Comparison of ENCODE assay signal across 12 mouse cellular contexts in the genomic region with DNA sequence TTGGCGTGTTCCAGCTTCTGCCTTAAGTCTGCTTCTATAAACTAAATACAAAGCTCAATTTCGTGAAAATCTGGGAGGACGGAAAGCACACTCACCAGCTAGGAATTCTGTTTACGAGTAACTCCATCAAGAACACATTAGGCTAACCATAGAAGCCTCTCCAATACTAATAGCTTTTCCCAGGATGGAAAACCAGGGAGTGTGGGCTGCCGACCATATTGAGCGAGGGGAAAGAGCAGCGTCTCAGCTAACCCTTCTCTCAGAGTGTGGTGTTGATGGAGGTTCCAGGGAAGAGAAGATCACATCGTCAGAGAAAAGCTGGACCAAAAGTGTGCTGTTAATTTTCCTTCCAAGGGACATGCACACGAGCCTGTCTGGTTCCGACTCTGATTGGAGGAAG.
DNase-seq lines count a peak whose midpoint lies in the region; ATAC-seq and TF ChIP-seq lines count a peak whose summit lies in the region.
"Had no signal": no experiment of that assay in that cellular context is flagged by ENCODE, and none has a peak within 500 bp of the region (broad histone marks: within the 10 kb centered on the region; RNA-seq: fewer than 3 reads in every experiment).

No protein-coding gene starts in this region.

- no peaks in the 10 kb centered on the region for H3K9me3 ChIP-seq in midbrain, embryonic 11.5 days (ENCODE audit: control insufficient read depth, low read length)
- no peaks in the 10 kb centered on the region for H3K9me3 ChIP-seq in midbrain, embryonic 15.5 days
- no peaks in the 10 kb centered on the region for H3K9me3 ChIP-seq in limb, embryonic 13.5 days
- H3K9me3 ChIP-seq in stomach, postnatal 0 days (ENCODE audit: control insufficient read depth, low read length) = no peaks in the 10 kb centered on the region
- H3K9me3 ChIP-seq in forebrain, embryonic 15.5 days = no peaks in the 10 kb centered on the region
- H3K9me3 ChIP-seq: G1E had no signal

- intact Hi-C loops in heart, adult 2 months (cut with DNase I) = no loop called here

- no peak overlapping the region for H3K4me2 ChIP-seq in midbrain, embryonic 11.5 days
- H3K4me2 ChIP-seq in midbrain, embryonic 15.5 days = no peak overlapping the region
- H3K4me2 ChIP-seq in limb, embryonic 13.5 days (replicated peaks) = peak overlapping the region; percentile 49
- H3K4me2 ChIP-seq in stomach, postnatal 0 days (replicated peaks; ENCODE audit: low read depth) = peak overlapping the region; percentile 30
- no peak overlapping the region for H3K4me2 ChIP-seq in forebrain, embryonic 15.5 days (replicated peaks)
- H3K4me2 ChIP-seq: liver, embryonic 11.5 days had no signal

- DNase-seq in heart, adult 11 months = peak; percentile 30
- no peak for DNase-seq in heart, adult 2 months
- DNase-seq in midbrain, embryonic 11.5 days (ENCODE audit: low spot score, missing footprints) = no peak
- DNase-seq in stomach, postnatal 0 days (ENCODE audit: low spot score) = no peak
- no peak for DNase-seq in kidney, adult 18-20 months
- DNase-seq: B cell, adult 2 months; right cerebral cortex, postnatal 4 days had no signal

- H3K36me3 ChIP-seq in heart, adult 2 months (ENCODE audit: control insufficient read depth, insufficient read depth, low read length) = no peaks in the 10 kb centered on the region
- no peaks in the 10 kb centered on the region for H3K36me3 ChIP-seq in midbrain, embryonic 11.5 days (ENCODE audit: control insufficient read depth, insufficient read depth, low read length)
- H3K36me3 ChIP-seq in midbrain, embryonic 15.5 days (replicated peaks) = no peaks in the 10 kb centered on the region
- H3K36me3 ChIP-seq in limb, embryonic 13.5 days = no peaks in the 10 kb centered on the region
- no peaks in the 10 kb centered on the region for H3K36me3 ChIP-seq in stomach, postnatal 0 days (ENCODE audit: control insufficient read depth, insufficient read depth, low read length)
- H3K36me3 ChIP-seq in forebrain, embryonic 15.5 days = no peaks in the 10 kb centered on the region
- H3K36me3 ChIP-seq: G1E had no signal

- H3K79me2 ChIP-seq in heart, adult 2 months (replicated peaks; ENCODE audit: control insufficient read depth, insufficient read depth, low read length) = no peaks in the 10 kb centered on the region

- 71% methylated on average over 10 of the region's 10 CpGs for WGBS in heart, adult 2 months
- 36% methylated on average over 10 of the region's 10 CpGs for WGBS in midbrain, embryonic 11.5 days
- WGBS in midbrain, embryonic 15.5 days = 30% methylated on average over 10 of the region's 10 CpGs
- 22% methylated on average over 10 of the region's 10 CpGs for WGBS in limb, embryonic 13.5 days
- WGBS in stomach, postnatal 0 days = 30% methylated on average over 10 of the region's 10 CpGs
- WGBS in forebrain, embryonic 15.5 days = 41% methylated on average over 10 of the region's 10 CpGs

- no peak overlapping the region for H3K4me3 ChIP-seq in heart, adult 2 months
- no peak overlapping the region for H3K4me3 ChIP-seq in midbrain, embryonic 11.5 days (ENCODE audit: low read depth, low read length)
- H3K4me3 ChIP-seq in midbrain, embryonic 15.5 days = no peak overlapping the region
- peak overlapping the region; percentile 8; the same call in 1 of the 2 replicates for H3K4me3 ChIP-seq in limb, embryonic 13.5 days
- H3K4me3 ChIP-seq in stomach, postnatal 0 days (ENCODE audit: low read depth, low read length) = peak overlapping the region; percentile 15; the same call in 1 of the 2 replicates
- no peak overlapping the region for H3K4me3 ChIP-seq in forebrain, embryonic 15.5 days

- no peaks in the 10 kb centered on the region for H3K27me3 ChIP-seq in heart, adult 2 months (ENCODE audit: control insufficient read depth, insufficient read depth, low read length)
- no peaks in the 10 kb centered on the region for H3K27me3 ChIP-seq in midbrain, embryonic 11.5 days (ENCODE audit: control insufficient read depth, insufficient read depth, low read length)
- no peaks in the 10 kb centered on the region for H3K27me3 ChIP-seq in midbrain, embryonic 15.5 days (replicated peaks)
- H3K27me3 ChIP-seq in limb, embryonic 13.5 days = no peaks in the 10 kb centered on the region
- H3K27me3 ChIP-seq in stomach, postnatal 0 days (ENCODE audit: control insufficient read depth, insufficient read depth, low read length) = no peaks in the 10 kb centered on the region
- no peaks in the 10 kb centered on the region for H3K27me3 ChIP-seq in forebrain, embryonic 15.5 days

- H3K27ac ChIP-seq in heart, adult 2 months = no peak overlapping the region
- no peak overlapping the region for H3K27ac ChIP-seq in midbrain, embryonic 11.5 days (ENCODE audit: low read depth, low read length)
- H3K27ac ChIP-seq in midbrain, embryonic 15.5 days = no peak overlapping the region
- H3K27ac ChIP-seq in limb, embryonic 13.5 days = peak overlapping the region; percentile 79
- H3K27ac ChIP-seq in stomach, postnatal 0 days (replicated peaks) = peak overlapping the region; percentile 67
- H3K27ac ChIP-seq in forebrain, embryonic 15.5 days (replicated peaks) = no peak overlapping the region

- TF ChIP-seq POLR2A in heart, adult 2 months (IDR thresholded peaks at IDR 0.05; ENCODE audit: insufficient read depth, low read depth, low read length) = no peak

- TF ChIP-seq CTCF in heart, adult 2 months (IDR thresholded peaks at IDR 0.05) = no peak
- no peak for TF ChIP-seq CTCF in stomach, postnatal 0 days (IDR thresholded peaks at IDR 0.05; ENCODE audit: low read depth)

- H3K4me1 ChIP-seq in heart, adult 2 months (ENCODE audit: control insufficient read depth, insufficient read depth, low read length) = no peaks in the 10 kb centered on the region
- peaks cover 4% of the 10 kb centered on the region; the same call in 1 of the 2 replicates for H3K4me1 ChIP-seq in midbrain, embryonic 11.5 days (ENCODE audit: control insufficient read depth, insufficient read depth, low read length)
- peaks cover 11% of the 10 kb centered on the region for H3K4me1 ChIP-seq in midbrain, embryonic 15.5 days
- H3K4me1 ChIP-seq in limb, embryonic 13.5 days = peaks cover 31% of the 10 kb centered on the region
- H3K4me1 ChIP-seq in stomach, postnatal 0 days (replicated peaks; ENCODE audit: control insufficient read depth, insufficient read depth) = no peaks in the 10 kb centered on the region
- H3K4me1 ChIP-seq in forebrain, embryonic 15.5 days = no peaks in the 10 kb centered on the region

- H3K9ac ChIP-seq in heart, adult 2 months (ENCODE audit: low read depth, low read length) = no peak overlapping the region
- H3K9ac ChIP-seq in midbrain, embryonic 11.5 days (ENCODE audit: low read length) = no peak overlapping the region
- H3K9ac ChIP-seq in midbrain, embryonic 15.5 days = no peak overlapping the region
- no peak overlapping the region for H3K9ac ChIP-seq in limb, embryonic 13.5 days
- no peak overlapping the region for H3K9ac ChIP-seq in stomach, postnatal 0 days (ENCODE audit: low read length)
- no peak overlapping the region for H3K9ac ChIP-seq in forebrain, embryonic 15.5 days (replicated peaks)

- ATAC-seq in midbrain, embryonic 11.5 days (ENCODE audit: low FRiP score) = peak; percentile 34; the same call in 1 of the 2 replicates
- ATAC-seq in midbrain, embryonic 15.5 days (replicated peaks) = no peak
- ATAC-seq in limb, embryonic 13.5 days (ENCODE audit: low FRiP score, low read depth) = peak; percentile 51; the same call in 1 of the 2 replicates
- ATAC-seq in stomach, postnatal 0 days (ENCODE audit: low FRiP score, low TSS enrichment) = peak; percentile 71; the same call in 1 of the 2 replicates
- ATAC-seq in forebrain, embryonic 15.5 days (replicated peaks) = no peak

- no peak for TF ChIP-seq EP300 in heart, adult 2 months (IDR thresholded peaks at IDR 0.05; ENCODE audit: insufficient read depth, low read depth, low read length)
- TF ChIP-seq EP300 in stomach, postnatal 0 days (optimal IDR thresholded peaks at IDR 0.05) = no peak

Comparison
In these comparisons a context has a peak if more than half of its experiments do, and no peak if none do; other contexts are left out.
1. ATAC-seq: peak in midbrain, embryonic 11.5 days (single experiment), limb, embryonic 13.5 days (single experiment) and stomach, postnatal 0 days (single experiment); none in midbrain, embryonic 15.5 days (single experiment) and forebrain, embryonic 15.5 days (single experiment).
2. H3K27ac ChIP-seq: peak in limb, embryonic 13.5 days (single experiment) and stomach, postnatal 0 days (single experiment); none in heart, adult 2 months (single experiment), midbrain, embryonic 11.5 days (single experiment), midbrain, embryonic 15.5 days (single experiment) and forebrain, embryonic 15.5 days (single experiment).
3. H3K4me3 ChIP-seq: peak in limb, embryonic 13.5 days (single experiment) and stomach, postnatal 0 days (single experiment); none in heart, adult 2 months (single experiment), midbrain, embryonic 11.5 days (single experiment), midbrain, embryonic 15.5 days (single experiment) and forebrain, embryonic 15.5 days (single experiment).
4. H3K4me2 ChIP-seq: peak in limb, embryonic 13.5 days (single experiment) and stomach, postnatal 0 days (single experiment); none in midbrain, embryonic 11.5 days (single experiment), midbrain, embryonic 15.5 days (single experiment) and forebrain, embryonic 15.5 days (single experiment).